21 mouse cellular contexts compared by ENCODE assay signal in genomic region chr10:121454033-121454432, GRCm38 (mm10).
"Had no signal": no experiment of that assay in that cellular context is flagged by ENCODE, and none has a peak within 500 bp of the region (broad histone marks: within the 10 kb centered on the region; RNA-seq: fewer than 3 reads in every experiment).

No protein-coding gene starts in this region.

- H3K9ac ChIP-seq: limb, embryonic 13.5 days; liver, embryonic 12.5 days; liver, embryonic 15.5 days; lung, embryonic 15.5 days; midbrain, embryonic 13.5 days; neural tube, embryonic 13.5 days had no signal

- H3K36me3 ChIP-seq: limb, embryonic 13.5 days; liver, embryonic 15.5 days; lung, embryonic 15.5 days; midbrain, embryonic 10.5 days; midbrain, embryonic 13.5 days; neural tube, embryonic 13.5 days had no signal

- H3K9me3 ChIP-seq: limb, embryonic 10.5 days; limb, embryonic 13.5 days; liver, embryonic 12.5 days; liver, embryonic 15.5 days; lung, embryonic 15.5 days; megakaryocyte, embryonic 14.5 days; midbrain, embryonic 10.5 days; midbrain, embryonic 13.5 days; neural tube, embryonic 13.5 days had no signal

- ATAC-seq: liver, embryonic 12.5 days; midbrain, embryonic 13.5 days; midbrain, embryonic 16.5 days had no signal

- H3K27ac ChIP-seq: limb, embryonic 10.5 days; limb, embryonic 13.5 days; liver, embryonic 12.5 days; liver, embryonic 15.5 days; lung, embryonic 15.5 days; midbrain, embryonic 10.5 days; midbrain, embryonic 13.5 days; neural tube, embryonic 13.5 days had no signal

- DNase-seq: kidney, postnatal 10 days; kidney, postnatal 36 days; liver; lung, adult 18-20 months; lung, postnatal 10 days; lung, postnatal 36 days; retina, postnatal 1 day; right cerebral cortex, postnatal 25 days; thymus, adult 18-20 months; thymus, postnatal 36 days had no signal

- H3K4me3 ChIP-seq: limb, embryonic 10.5 days; limb, embryonic 13.5 days; liver, embryonic 12.5 days; liver, embryonic 15.5 days; lung, embryonic 15.5 days; megakaryocyte, embryonic 14.5 days; midbrain, embryonic 10.5 days; midbrain, embryonic 13.5 days; myocyte; neural tube, embryonic 13.5 days had no signal

- H3K4me2 ChIP-seq: limb, embryonic 13.5 days; liver, embryonic 12.5 days; liver, embryonic 15.5 days; lung, embryonic 15.5 days; midbrain, embryonic 13.5 days; neural tube, embryonic 13.5 days had no signal

- H3K27me3 ChIP-seq: limb, embryonic 13.5 days; liver, embryonic 12.5 days; liver, embryonic 15.5 days; lung, embryonic 15.5 days; midbrain, embryonic 13.5 days; neural tube, embryonic 13.5 days had no signal
